Mouse (Mus musculus) stomach, embryonic 14.5 days (tissue): ENCODE measurements around the gene Tnfrsf21. TPM values are rescaled to one million over a fixed set of nuclear protein-coding genes. Genes with fewer than 3 reads are reported as not detected.

Experiments used
- ATAC-seq: fragments of 200-750 bp; cut with Nextera tagmentation; 2 replicates; pipeline ENCODE4 v1.8.0; 2017; ENCODE audit warnings: low read depth, moderate TSS enrichment; ENCODE audit not compliant: insufficient number of reproducible peaks, insufficient read depth, low FRiP score
- H3K27ac ChIP-seq: fragments of 300-500 bp; sonication (generic); 2 replicates; pipeline ENCODE4 v1.5.1; 2014; ENCODE audit warnings: mild to moderate bottlenecking, low read length, moderate library complexity, mixed read lengths
- H3K27me3 ChIP-seq: fragments of 300-500 bp; sonication (generic); 2 replicates; pipeline ENCODE4 v1.6.1; 2014; ENCODE audit warnings: low read length, control low read depth, mixed read lengths; ENCODE audit not compliant: control insufficient read depth, insufficient read depth
- H3K36me3 ChIP-seq: fragments of 300-500 bp; sonication (generic); 2 replicates; pipeline ENCODE4 v1.6.1; 2014; ENCODE audit warnings: mild to moderate bottlenecking, control low read depth, low read length, moderate library complexity, mixed read lengths; ENCODE audit not compliant: control insufficient read depth, insufficient read depth
- H3K4me1 ChIP-seq: fragments of 300-500 bp; sonication (generic); 2 replicates; pipeline ENCODE4 v1.6.1; 2014; ENCODE audit warnings: low read length, control low read depth, mixed read lengths; ENCODE audit not compliant: control insufficient read depth, insufficient read depth
- H3K4me2 ChIP-seq: fragments of 300-500 bp; sonication (generic); replicated peaks from 2 replicates; pipeline ENCODE4 v1.6.1; 2014; ENCODE audit warnings: low read depth, low read length, control low read depth
- H3K4me3 ChIP-seq: fragments of 300-500 bp; sonication (generic); 2 replicates; pipeline ENCODE4 v1.5.1; 2014; ENCODE audit warnings: low read depth, low read length, control low read depth
- H3K9ac ChIP-seq: fragments of 300-500 bp; sonication (generic); replicated peaks from 2 replicates; pipeline ENCODE4 v1.6.1; 2014; ENCODE audit warnings: low read depth, mild to moderate bottlenecking, control low read depth, low read length, moderate library complexity, mixed read lengths
- H3K9me3 ChIP-seq: fragments of 300-500 bp; sonication (generic); 2 replicates; pipeline ENCODE4 v1.6.1; 2016; ENCODE audit warnings: low read depth, low read length, control low read depth; ENCODE audit not compliant: control insufficient read depth
- WGBS: fragments of 180-500 bp; shearing (Covaris S2); extraction: QIAGEN DNeasy Blood & Tissue Kit; methylation state at CpG from one replicate; pipeline ENCODE4 v1.1.7; 2014; 5-methylcytosine and 5-hydroxymethylcytosine counted together
- polyA plus RNA-seq: library from polyadenylated mRNA; unstranded; fragments of >200 nt; fragmentation: Nextera tagmentation; extraction: Ambion mirVana; gene quantifications from 2 replicates; pipeline ENCODE4 v1.2.1, GENCODE M21; 2014

Gene Tnfrsf21
- polyA plus RNA-seq, 1 experiment from 2014 or later, result 30.4 TPM

DNA sequence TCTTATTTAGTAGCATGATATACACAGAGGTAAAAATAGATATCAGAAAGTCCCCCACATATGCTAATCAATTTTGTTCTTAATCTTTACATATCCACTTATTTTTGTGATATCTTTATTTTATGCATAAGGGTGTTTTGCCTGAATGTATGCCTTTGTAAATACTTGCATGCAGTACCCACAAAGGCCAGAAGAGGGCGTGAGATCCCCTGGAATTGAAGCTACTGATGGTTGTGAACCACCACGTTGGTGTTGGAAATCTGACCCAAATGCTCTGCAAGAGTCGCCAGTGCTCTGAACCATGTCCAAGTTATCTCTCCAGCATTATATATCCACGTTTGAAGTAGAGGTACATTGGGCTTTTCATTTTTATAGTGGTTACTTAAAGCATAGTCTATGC lies 28.7 kb upstream of the Tnfrsf21 start:
- no peak for ATAC-seq
- Histone ChIP-seq H3K36me3 (no peaks in the 10 kb centered on the region), H3K4me1 (no peaks in the 10 kb centered on the region), H3K4me3 (no peak overlapping the region), H3K9ac (no peak overlapping the region), H3K27ac (no peak overlapping the region), H3K9me3 (no peaks in the 10 kb centered on the region), H3K27me3 (no peaks in the 10 kb centered on the region), H3K4me2 (no peak overlapping the region)
- 28% methylated on average over 4 of the region's 4 CpGs for WGBS

DNA sequence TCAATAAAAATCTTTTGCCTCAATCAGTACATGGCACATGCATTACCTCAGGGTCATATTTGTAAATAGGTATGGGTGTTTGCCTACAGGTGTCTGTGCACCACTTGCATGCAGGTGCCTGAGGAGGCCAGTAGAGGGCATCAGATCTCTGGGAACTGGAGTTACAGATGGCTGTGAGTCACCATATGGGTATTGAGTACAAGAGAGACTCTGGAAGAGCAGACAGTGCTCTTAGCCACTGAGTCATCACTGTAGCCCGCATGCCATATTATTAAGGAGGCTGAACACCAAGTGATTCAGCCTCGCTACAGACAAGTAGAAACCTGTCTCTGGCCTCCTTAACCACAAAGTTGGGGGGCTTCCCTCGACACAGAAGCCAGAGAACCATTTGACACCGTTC lies 26.4 kb upstream of the Tnfrsf21 start:
- no peaks in the 10 kb centered on the region for H3K36me3 ChIP-seq

DNA sequence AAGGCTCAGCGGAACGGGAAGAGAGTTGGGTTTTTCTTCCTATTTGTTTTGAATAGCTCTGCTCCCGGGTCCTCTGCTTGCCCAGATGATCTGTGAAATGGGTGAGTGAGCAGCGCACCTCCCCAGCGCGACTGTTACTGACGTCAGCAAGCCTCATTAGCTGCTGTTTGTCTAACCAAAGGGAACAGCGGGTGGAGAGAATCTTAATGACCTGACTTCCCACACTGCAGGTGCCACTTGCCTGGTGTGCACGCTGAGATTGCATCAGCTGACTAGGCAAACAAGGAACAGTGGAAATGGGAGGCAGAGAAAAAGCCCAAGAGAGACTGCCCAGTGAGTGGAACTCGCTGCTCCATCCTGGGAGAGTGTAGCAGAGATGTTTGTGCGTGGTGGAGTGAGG lies 25.2 kb upstream of the Tnfrsf21 start:
- no peak overlapping the region for H3K27ac ChIP-seq
- H3K4me3 ChIP-seq, result no peak overlapping the region
- H3K9me3 ChIP-seq, result no peaks in the 10 kb centered on the region
- H3K9ac ChIP-seq, result no peak overlapping the region
- 53% methylated on average over 11 of the region's 11 CpGs for WGBS
- no peak for ATAC-seq
- H3K4me2 ChIP-seq, result no peak overlapping the region
- H3K4me1 ChIP-seq, result no peaks in the 10 kb centered on the region
- no peaks in the 10 kb centered on the region for H3K36me3 ChIP-seq
- no peaks in the 10 kb centered on the region for H3K27me3 ChIP-seq

More for the DNA sequence above, 26.4 kb upstream of the Tnfrsf21 start:
- Histone ChIP-seq H3K9me3 (no peaks in the 10 kb centered on the region), H3K27ac (no peak overlapping the region), H3K4me2 (no peak overlapping the region), H3K4me3 (no peak overlapping the region), H3K27me3 (no peaks in the 10 kb centered on the region), H3K9ac (no peak overlapping the region), H3K4me1 (no peaks in the 10 kb centered on the region)
- peak; percentile 18; the same call in 1 of the 2 replicates for ATAC-seq
- 82% methylated on average over 4 of the region's 4 CpGs for WGBS

DNA sequence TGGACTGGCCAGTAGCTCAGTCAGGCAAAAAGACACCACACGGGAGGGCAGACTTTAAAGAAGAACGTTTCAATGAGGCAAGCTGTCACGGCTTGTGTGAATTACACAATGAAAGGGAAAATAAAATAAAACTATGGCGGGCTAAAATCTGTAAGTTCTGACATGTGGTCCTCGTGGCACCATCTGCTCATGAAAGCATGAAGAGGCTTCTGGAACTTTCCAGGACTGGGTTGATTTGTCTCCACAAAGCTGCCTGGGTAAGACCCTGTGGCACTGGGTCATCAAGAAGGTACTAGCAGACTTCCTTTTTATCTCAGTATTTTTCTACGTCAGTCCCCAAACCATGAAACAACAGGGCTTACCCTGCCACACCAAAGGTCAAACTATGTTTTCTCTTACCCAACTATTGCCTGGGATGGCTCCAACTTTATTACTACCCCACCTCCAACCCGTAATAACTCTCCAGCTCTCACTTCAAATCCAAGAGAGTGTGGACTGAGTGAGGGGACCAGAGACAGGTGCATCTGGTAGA lies 16.8 kb upstream of the Tnfrsf21 start:
- Histone ChIP-seq H3K4me3 (no peak overlapping the region), H3K4me2 (no peak overlapping the region), H3K36me3 (no peaks in the 10 kb centered on the region), H3K9me3 (no peaks in the 10 kb centered on the region), H3K9ac (no peak overlapping the region), H3K27me3 (no peaks in the 10 kb centered on the region), H3K4me1 (no peaks in the 10 kb centered on the region), H3K27ac (no peak overlapping the region)
- 69% methylated on average over 7 of the region's 7 CpGs for WGBS
- ATAC-seq, result no peak

DNA sequence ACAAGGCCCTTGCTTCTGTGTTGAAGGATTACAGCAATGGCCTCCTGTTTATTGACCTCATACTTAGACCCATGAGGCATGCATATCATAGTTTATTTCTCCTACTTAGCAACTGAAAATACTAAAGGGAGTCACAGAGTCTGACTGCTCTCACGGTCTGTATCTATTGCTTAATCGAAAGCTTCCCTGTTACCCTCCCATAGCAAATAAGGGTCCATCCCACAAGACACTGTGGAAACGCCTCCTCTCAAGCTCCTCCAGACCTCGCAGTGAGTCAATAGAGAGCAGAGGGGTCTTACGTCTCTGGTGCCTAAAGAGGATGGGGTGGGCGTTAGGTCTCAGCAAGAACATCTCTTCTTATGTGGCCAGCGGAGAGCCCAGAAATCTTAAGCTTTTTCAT lies 15.8 kb upstream of the Tnfrsf21 start:
- H3K27ac ChIP-seq, result no peak overlapping the region
- no peak overlapping the region for H3K4me3 ChIP-seq
- H3K4me2 ChIP-seq, result no peak overlapping the region
- H3K36me3 ChIP-seq, result no peaks in the 10 kb centered on the region
- H3K4me1 ChIP-seq, result no peaks in the 10 kb centered on the region
- H3K9me3 ChIP-seq, result no peaks in the 10 kb centered on the region
- H3K9ac ChIP-seq, result no peak overlapping the region
- WGBS, result 85% methylated on average over 7 of the region's 7 CpGs
- no peak for ATAC-seq
- no peaks in the 10 kb centered on the region for H3K27me3 ChIP-seq

DNA sequence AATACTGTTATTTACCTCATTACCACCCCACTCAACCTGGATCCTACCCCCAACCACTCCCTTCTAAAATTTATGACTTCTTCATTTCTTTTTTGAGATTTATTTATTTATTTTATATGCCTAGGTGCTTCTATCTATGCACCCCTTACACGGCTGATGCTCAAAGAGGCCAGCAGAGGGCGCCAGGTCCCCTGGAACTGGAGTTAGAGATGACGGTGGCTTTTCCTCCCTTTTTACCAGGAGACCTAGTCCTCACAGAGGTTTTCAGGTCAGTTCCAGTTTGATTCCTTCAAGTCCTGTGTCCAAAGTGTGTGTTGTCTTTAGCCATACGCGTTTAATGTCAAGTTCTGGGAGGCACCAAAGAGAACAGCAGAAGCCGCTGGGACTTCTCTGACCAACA lies 3.6 kb upstream of the Tnfrsf21 start:
- Histone ChIP-seq H3K36me3 (no peaks in the 10 kb centered on the region), H3K9me3 (no peaks in the 10 kb centered on the region), H3K4me3 (no peak overlapping the region), H3K4me2 (no peak overlapping the region), H3K27ac (no peak overlapping the region), H3K9ac (no peak overlapping the region), H3K27me3 (no peaks in the 10 kb centered on the region), H3K4me1 (no peaks in the 10 kb centered on the region)
- 21% methylated on average over 6 of the region's 6 CpGs for WGBS
- ATAC-seq, result no peak

DNA sequence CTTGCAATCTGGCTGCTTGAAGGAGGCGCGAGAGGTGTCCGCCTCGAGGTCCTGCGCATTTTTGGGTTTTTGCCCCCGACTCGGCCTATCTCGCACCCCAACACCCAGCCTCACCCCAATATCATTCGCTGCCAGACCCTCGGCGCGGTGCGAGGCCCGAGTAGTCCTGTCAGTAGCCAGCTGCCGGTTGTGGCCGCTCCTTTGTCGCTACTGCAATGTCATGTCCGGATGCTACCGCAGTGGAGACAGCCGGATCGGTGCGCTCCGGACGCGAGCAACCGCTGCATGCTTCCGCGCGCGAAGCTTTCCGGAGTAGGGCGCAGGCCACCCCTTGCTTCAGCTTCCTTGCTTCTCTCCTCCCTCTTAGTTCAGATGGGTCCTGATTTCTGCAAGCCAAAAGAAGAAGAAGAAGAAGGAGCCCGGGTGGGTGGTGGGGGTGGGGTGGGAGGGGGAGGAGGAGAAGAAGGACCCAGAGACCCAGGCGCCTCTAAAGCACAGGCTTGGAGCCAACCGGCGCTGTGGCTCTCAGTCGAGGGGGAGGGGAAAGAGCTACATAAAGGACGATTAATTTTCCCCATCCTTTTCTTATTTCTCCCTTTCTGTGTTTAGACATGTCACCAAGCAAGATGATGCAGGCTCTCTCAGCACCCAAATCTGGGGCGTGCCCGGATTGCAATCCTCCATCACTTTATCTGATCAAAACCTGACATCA lies 1.1 kb downstream of the Tnfrsf21 start:
- 0 out of 2 replicates have a peak, but pooled peaks cover 2% of the 10 kb centered on the region for H3K4me1 ChIP-seq
- peak overlapping the region; percentile 75 for H3K4me3 ChIP-seq
- H3K9me3 ChIP-seq, result no peaks in the 10 kb centered on the region
- H3K27ac ChIP-seq, result no peak overlapping the region
- WGBS, result 2% methylated on average over 39 of the region's 40 CpGs
- ATAC-seq, result peak; percentile 38; the same call in 1 of the 2 replicates
- H3K9ac ChIP-seq, result peak overlapping the region; percentile 67
- peak overlapping the region; percentile 88 for H3K4me2 ChIP-seq
- no peaks in the 10 kb centered on the region for H3K36me3 ChIP-seq
- H3K27me3 ChIP-seq, result no peaks in the 10 kb centered on the region

DNA sequence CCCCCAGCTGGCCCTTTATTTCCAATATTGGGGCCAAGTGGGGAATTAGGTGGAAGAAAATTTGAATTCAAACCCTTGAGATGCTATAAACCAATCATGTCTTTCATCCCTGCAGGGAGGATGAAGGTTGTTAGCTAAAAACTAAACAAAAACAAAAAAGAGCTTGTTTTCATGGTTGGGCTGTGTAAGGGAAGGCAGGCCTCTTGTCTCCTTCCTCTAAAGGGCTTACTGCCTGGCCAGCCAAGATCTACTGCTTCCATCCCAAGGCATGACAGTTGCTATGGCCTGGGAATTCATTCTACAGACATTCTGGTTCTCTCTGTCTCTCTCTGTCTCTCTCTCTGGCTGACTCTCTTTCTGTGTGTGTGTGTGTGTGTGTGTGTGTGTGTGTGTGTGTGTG lies 1.7 kb downstream of the Tnfrsf21 start:
- H3K36me3 ChIP-seq, result no peaks in the 10 kb centered on the region
- no peaks in the 10 kb centered on the region for H3K9me3 ChIP-seq
- 0 out of 2 replicates have a peak, but pooled peaks cover 2% of the 10 kb centered on the region for H3K4me1 ChIP-seq
- peak overlapping the region; percentile 75 for H3K4me3 ChIP-seq
- peak overlapping the region; percentile 88 for H3K4me2 ChIP-seq
- no peaks in the 10 kb centered on the region for H3K27me3 ChIP-seq
- no peak overlapping the region for H3K27ac ChIP-seq
- ATAC-seq, result no peak
- no peak overlapping the region for H3K9ac ChIP-seq

DNA sequence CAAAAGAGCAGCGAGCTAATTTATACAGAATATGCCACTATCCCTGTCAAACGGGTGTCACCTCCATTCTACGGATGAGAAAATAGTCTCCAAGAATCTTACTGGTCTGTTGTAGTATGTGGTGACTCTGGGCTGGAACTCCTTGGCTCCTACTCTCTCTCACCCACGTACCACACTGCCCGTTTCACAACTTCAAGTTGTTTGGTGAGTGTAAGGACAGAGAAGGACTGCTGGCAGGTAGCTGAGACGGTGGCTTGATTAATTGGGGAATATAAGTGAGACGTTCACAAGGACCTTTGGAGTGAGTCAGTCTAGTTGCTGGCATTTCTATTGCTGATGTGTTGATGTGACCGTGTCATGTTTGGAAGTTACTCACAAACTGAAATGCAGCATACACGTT lies 3.3 kb downstream of the Tnfrsf21 start:
- H3K9me3 ChIP-seq, result no peaks in the 10 kb centered on the region
- 86% methylated on average over 9 of the region's 9 CpGs for WGBS

More for the DNA sequence above, 3.3 kb downstream of the Tnfrsf21 start:
- Histone ChIP-seq H3K9ac (no peak overlapping the region), H3K4me3 (no peak overlapping the region), H3K4me2 (no peak overlapping the region), H3K4me1 (0 out of 2 replicates have a peak, but pooled peaks cover 2% of the 10 kb centered on the region), H3K27me3 (no peaks in the 10 kb centered on the region), H3K36me3 (no peaks in the 10 kb centered on the region), H3K27ac (no peak overlapping the region)
- ATAC-seq, result no peak
